Mouse (Mus musculus): ENCODE data around the gene Myo18a. TPM values are rescaled to one million over a fixed set of nuclear protein-coding genes. Genes with fewer than 3 reads are reported as not detected.

Gene Myo18a
- polyA plus RNA-seq, 1 experiment, result 57.0 TPM

- no peak overlapping the region for H3K4me3 ChIP-seq (ENCODE audit: insufficient read depth, poor library complexity, severe bottlenecking)
- TF ChIP-seq CTCF (IDR thresholded peaks at IDR 0.05; ENCODE audit: control insufficient read depth, insufficient read depth, insufficient read length), result no peak
- TF ChIP-seq CEBPB (IDR thresholded peaks at IDR 0.05; ENCODE audit: low read depth), result no peak
- no peak for TF ChIP-seq USF1 (IDR thresholded peaks at IDR 0.05; ENCODE audit: low read depth)
- no peak for TF ChIP-seq MYOD1 (IDR thresholded peaks at IDR 0.05; ENCODE audit: control insufficient read depth, insufficient read length, low read depth)
- no peak for TF ChIP-seq MYOG (IDR thresholded peaks at IDR 0.05; ENCODE audit: control insufficient read depth, extremely low read depth, insufficient read length)
These were observed 122.2 kb downstream of the Myo18a start for GRCm38 (mm10) chr11:77885246-77885575.

DNA sequence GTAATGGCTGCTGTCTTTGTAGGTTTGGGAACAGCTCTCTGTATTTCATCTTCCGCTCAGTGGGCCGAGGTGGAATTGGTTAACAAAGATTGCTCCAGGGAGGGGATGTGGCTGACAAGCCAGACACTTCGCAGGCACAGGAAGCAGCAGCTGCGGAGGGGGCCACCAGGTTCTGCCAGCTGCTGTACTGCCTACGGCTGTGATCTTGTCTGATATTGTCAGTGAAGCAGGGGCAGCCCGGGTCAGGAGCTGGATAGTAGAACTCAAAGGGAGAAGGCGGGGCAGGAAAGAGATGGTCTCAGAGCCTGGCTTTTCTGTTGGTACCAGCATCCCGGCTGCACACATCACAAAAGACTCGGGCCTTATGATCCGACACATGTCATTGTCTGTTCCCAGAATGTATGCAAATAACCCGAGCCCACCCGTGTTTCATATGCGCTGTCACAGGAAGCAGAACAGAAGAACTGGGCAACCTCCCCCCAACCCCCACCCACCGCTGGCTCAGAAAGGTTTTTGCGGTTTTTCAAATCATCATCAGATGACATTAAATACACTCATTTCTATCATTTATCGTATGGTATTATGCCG lies 124.4 kb downstream of the Myo18a start:
- no peaks in the 10 kb centered on the region for H3K79me3 ChIP-seq (ENCODE audit: low read depth)
- no peaks in the 10 kb centered on the region for H3K79me2 ChIP-seq (ENCODE audit: control insufficient read depth, insufficient read depth)
- H3K36me3 ChIP-seq (ENCODE audit: control insufficient read depth, insufficient read depth), result no peaks in the 10 kb centered on the region
- H3ac ChIP-seq (ENCODE audit: control insufficient read depth, insufficient read length, low read depth), result no peak overlapping the region
- peaks cover 30% of the 10 kb centered on the region for H3K27me3 ChIP-seq (ENCODE audit: control insufficient read depth, insufficient read depth, insufficient read length)
- TF ChIP-seq CTCF (IDR thresholded peaks at IDR 0.05; ENCODE audit: control insufficient read depth, insufficient read depth, insufficient read length) (no peak), MYOD1 (IDR thresholded peaks at IDR 0.05; ENCODE audit: control insufficient read depth, insufficient read length, low read depth) (no peak), MYOG (IDR thresholded peaks at IDR 0.05; ENCODE audit: control insufficient read depth, extremely low read depth, insufficient read length) (no peak), FOSL1 (IDR thresholded peaks at IDR 0.05; ENCODE audit: insufficient read depth, low read length, poor library complexity, severe bottlenecking) (no peak), USF1 (IDR thresholded peaks at IDR 0.05; ENCODE audit: low read depth) (no peak), CEBPB (IDR thresholded peaks at IDR 0.05; ENCODE audit: low read depth) (no peak), MAX (IDR thresholded peaks at IDR 0.05) (no peak)
- H3K4me3 ChIP-seq (ENCODE audit: insufficient read depth, poor library complexity, severe bottlenecking), result no peak overlapping the region

More at GRCm38 (mm10) chr11:77885246-77885575, 122.2 kb downstream of the Myo18a start:
- Histone ChIP-seq H3K27me3 (ENCODE audit: control insufficient read depth, insufficient read depth, insufficient read length) (peaks cover 45% of the 10 kb centered on the region), H3K79me3 (ENCODE audit: low read depth) (no peaks in the 10 kb centered on the region), H3K79me2 (ENCODE audit: control insufficient read depth, insufficient read depth) (no peaks in the 10 kb centered on the region), H3ac (ENCODE audit: control insufficient read depth, insufficient read length, low read depth) (no peak overlapping the region), H3K36me3 (ENCODE audit: control insufficient read depth, insufficient read depth) (no peaks in the 10 kb centered on the region)

DNA sequence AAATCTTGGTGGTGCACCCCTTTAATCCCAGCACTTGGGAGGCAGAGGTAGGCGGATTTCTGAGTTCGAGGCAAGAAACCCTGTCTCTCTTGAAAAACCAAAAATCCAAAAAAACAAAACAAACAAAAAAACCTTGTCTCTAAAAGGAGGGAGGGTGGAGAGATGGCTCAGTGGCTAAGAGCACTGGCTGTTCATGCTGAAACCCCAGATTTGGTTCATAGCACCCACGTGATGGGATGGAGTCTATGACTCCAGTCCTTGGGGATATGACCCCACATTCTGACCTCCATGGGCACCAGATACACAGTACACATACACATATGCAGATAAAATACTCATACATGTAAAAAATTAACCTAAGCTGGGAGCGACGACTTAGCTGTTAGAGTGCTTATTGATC lies 125.8 kb downstream of the Myo18a start:
- TF ChIP-seq MYOD1 (IDR thresholded peaks at IDR 0.05; ENCODE audit: control insufficient read depth, insufficient read length, low read depth), result no peak
- no peak for TF ChIP-seq CTCF (IDR thresholded peaks at IDR 0.05; ENCODE audit: control insufficient read depth, insufficient read depth, insufficient read length)
- TF ChIP-seq CEBPB (IDR thresholded peaks at IDR 0.05; ENCODE audit: low read depth), result no peak
- TF ChIP-seq FOSL1 (IDR thresholded peaks at IDR 0.05; ENCODE audit: insufficient read depth, low read length, poor library complexity, severe bottlenecking), result no peak
- no peak for TF ChIP-seq MYOG (IDR thresholded peaks at IDR 0.05; ENCODE audit: control insufficient read depth, extremely low read depth, insufficient read length)
- TF ChIP-seq USF1 (IDR thresholded peaks at IDR 0.05; ENCODE audit: low read depth), result no peak
- no peak for TF ChIP-seq MAX (IDR thresholded peaks at IDR 0.05)
- Histone ChIP-seq H3K4me3 (ENCODE audit: insufficient read depth, poor library complexity, severe bottlenecking) (no peak overlapping the region), H3K79me3 (ENCODE audit: low read depth) (no peaks in the 10 kb centered on the region), H3K36me3 (ENCODE audit: control insufficient read depth, insufficient read depth) (no peaks in the 10 kb centered on the region), H3K27me3 (ENCODE audit: control insufficient read depth, insufficient read depth, insufficient read length) (peaks cover 30% of the 10 kb centered on the region), H3ac (ENCODE audit: control insufficient read depth, insufficient read length, low read depth) (no peak overlapping the region), H3K79me2 (ENCODE audit: control insufficient read depth, insufficient read depth) (no peaks in the 10 kb centered on the region)

DNA sequence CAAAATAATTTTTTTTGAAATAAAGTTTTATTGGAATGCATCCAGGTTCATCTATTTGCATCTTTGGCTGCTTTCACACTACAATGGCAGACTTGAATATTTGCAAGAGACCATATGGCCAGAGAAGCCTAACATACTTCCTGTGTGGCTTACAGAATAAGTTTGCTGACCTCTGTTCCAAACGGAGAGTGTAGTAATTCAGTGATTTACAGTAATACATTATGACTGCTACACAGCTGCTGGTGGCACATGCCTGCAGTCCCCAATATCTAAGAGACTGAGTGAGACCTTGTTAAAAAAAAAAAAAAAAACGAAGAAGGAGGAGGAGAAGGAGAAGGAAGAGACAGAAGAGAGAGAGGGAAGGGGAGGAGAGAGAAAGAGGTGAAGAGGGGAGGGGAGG lies 126.4 kb downstream of the Myo18a start:
- peaks cover 31% of the 10 kb centered on the region for H3K27me3 ChIP-seq (ENCODE audit: control insufficient read depth, insufficient read depth, insufficient read length)
- no peak overlapping the region for H3ac ChIP-seq (ENCODE audit: control insufficient read depth, insufficient read length, low read depth)
- no peak overlapping the region for H3K4me3 ChIP-seq (ENCODE audit: insufficient read depth, poor library complexity, severe bottlenecking)
- TF ChIP-seq MAX (IDR thresholded peaks at IDR 0.05) (no peak), FOSL1 (IDR thresholded peaks at IDR 0.05; ENCODE audit: insufficient read depth, low read length, poor library complexity, severe bottlenecking) (no peak), CTCF (IDR thresholded peaks at IDR 0.05; ENCODE audit: control insufficient read depth, insufficient read depth, insufficient read length) (no peak), CEBPB (IDR thresholded peaks at IDR 0.05; ENCODE audit: low read depth) (no peak), MYOD1 (IDR thresholded peaks at IDR 0.05; ENCODE audit: control insufficient read depth, insufficient read length, low read depth) (no peak), USF1 (IDR thresholded peaks at IDR 0.05; ENCODE audit: low read depth) (no peak), MYOG (IDR thresholded peaks at IDR 0.05; ENCODE audit: control insufficient read depth, extremely low read depth, insufficient read length) (no peak)
- H3K79me3 ChIP-seq (ENCODE audit: low read depth), result no peaks in the 10 kb centered on the region
- no peaks in the 10 kb centered on the region for H3K79me2 ChIP-seq (ENCODE audit: control insufficient read depth, insufficient read depth)
- no peaks in the 10 kb centered on the region for H3K36me3 ChIP-seq (ENCODE audit: control insufficient read depth, insufficient read depth)

DNA sequence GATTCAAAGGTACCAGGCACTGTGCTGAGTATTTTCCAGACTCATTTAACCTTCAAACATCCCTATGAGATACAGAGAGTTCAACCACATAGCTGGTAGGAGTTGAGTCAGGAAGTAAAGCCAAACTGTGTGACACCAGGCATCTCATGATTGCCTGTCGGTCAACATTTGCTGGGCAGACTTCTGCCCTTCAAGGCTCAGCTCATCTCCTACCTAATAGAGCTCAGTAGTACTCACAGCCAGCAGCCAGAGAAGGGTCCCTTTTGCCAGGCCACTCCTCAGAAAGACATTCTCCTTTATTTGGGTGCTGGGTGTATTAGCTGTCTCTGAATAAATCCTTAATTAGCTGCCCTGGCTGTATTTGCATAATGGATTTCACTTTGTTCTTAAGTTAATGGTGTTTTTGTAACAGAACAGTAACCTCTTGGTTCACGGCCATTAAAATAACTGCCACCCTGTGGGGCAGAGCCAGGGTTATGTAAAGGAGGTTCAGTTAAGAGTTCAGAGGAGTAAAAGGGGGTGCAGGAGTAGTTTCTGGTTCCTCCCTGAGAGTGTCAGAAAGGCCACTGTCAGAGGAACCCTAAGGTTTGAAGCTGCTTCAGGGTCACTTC lies 127.7 kb downstream of the Myo18a start:
- peaks cover 32% of the 10 kb centered on the region for H3K27me3 ChIP-seq (ENCODE audit: control insufficient read depth, insufficient read depth, insufficient read length)
- no peaks in the 10 kb centered on the region for H3K36me3 ChIP-seq (ENCODE audit: control insufficient read depth, insufficient read depth)
- H3K79me3 ChIP-seq (ENCODE audit: low read depth), result no peaks in the 10 kb centered on the region
- TF ChIP-seq MAX (IDR thresholded peaks at IDR 0.05), result no peak
- TF ChIP-seq MYOD1 (IDR thresholded peaks at IDR 0.05; ENCODE audit: control insufficient read depth, insufficient read length, low read depth), result no peak
- H3K4me3 ChIP-seq (ENCODE audit: insufficient read depth, poor library complexity, severe bottlenecking), result no peak overlapping the region
- H3ac ChIP-seq (ENCODE audit: control insufficient read depth, insufficient read length, low read depth), result no peak overlapping the region
- no peaks in the 10 kb centered on the region for H3K79me2 ChIP-seq (ENCODE audit: control insufficient read depth, insufficient read depth)

- TF ChIP-seq FOSL1 (IDR thresholded peaks at IDR 0.05; ENCODE audit: insufficient read depth, low read length, poor library complexity, severe bottlenecking) (no peak), MYOD1 (IDR thresholded peaks at IDR 0.05; ENCODE audit: control insufficient read depth, insufficient read length, low read depth) (no peak), USF1 (IDR thresholded peaks at IDR 0.05; ENCODE audit: low read depth) (no peak), MAX (IDR thresholded peaks at IDR 0.05) (no peak), MYOG (IDR thresholded peaks at IDR 0.05; ENCODE audit: control insufficient read depth, extremely low read depth, insufficient read length) (no peak), CEBPB (IDR thresholded peaks at IDR 0.05; ENCODE audit: low read depth) (no peak), CTCF (IDR thresholded peaks at IDR 0.05; ENCODE audit: control insufficient read depth, insufficient read depth, insufficient read length) (no peak)
- Histone ChIP-seq H3K4me3 (ENCODE audit: insufficient read depth, poor library complexity, severe bottlenecking) (no peak overlapping the region), H3ac (ENCODE audit: control insufficient read depth, insufficient read length, low read depth) (no peak overlapping the region), H3K27me3 (ENCODE audit: control insufficient read depth, insufficient read depth, insufficient read length) (peaks cover 41% of the 10 kb centered on the region), H3K36me3 (ENCODE audit: control insufficient read depth, insufficient read depth) (no peaks in the 10 kb centered on the region), H3K79me2 (ENCODE audit: control insufficient read depth, insufficient read depth) (no peaks in the 10 kb centered on the region), H3K79me3 (ENCODE audit: low read depth) (no peaks in the 10 kb centered on the region)
These were observed 129.8 kb downstream of the Myo18a start for GRCm38 (mm10) chr11:77892883-77893282.
